Mouse (Mus musculus): ENCODE measurements around the gene Nfatc3.

Nfatc3 gene

GRCm38 (mm10) chr8:106126055-106126454, 67.4 kb downstream of the Nfatc3 start:
- no peak for DNase-seq (ENCODE audit: low spot score in 2 of 2)

GRCm38 (mm10) chr8:106127054-106127453, 68.4 kb downstream of the Nfatc3 start:
- DNase-seq (ENCODE audit: low spot score in 2 of 2) = no peak

- DNase-seq (ENCODE audit: low spot score in 2 of 2) = no peak
These were observed 69.3 kb downstream of the Nfatc3 start for GRCm38 (mm10) chr8:106127882-106128410.

GRCm38 (mm10) chr8:106129232-106129930, 70.7 kb downstream of the Nfatc3 start:
- DNase-seq (ENCODE audit: low spot score in 2 of 2) = no peak

GRCm38 (mm10) chr8:106129997-106130396, 71.4 kb downstream of the Nfatc3 start:
- no peak for DNase-seq (ENCODE audit: low spot score in 2 of 2)

GRCm38 (mm10) chr8:106130505-106130904, 71.9 kb downstream of the Nfatc3 start:
- DNase-seq (ENCODE audit: low spot score in 2 of 2) = no peak

GRCm38 (mm10) chr8:106131021-106131420, 72.4 kb downstream of the Nfatc3 start:
- no peak for DNase-seq (ENCODE audit: low spot score in 2 of 2)

GRCm38 (mm10) chr8:106131488-106132222, 73.0 kb downstream of the Nfatc3 start:
- no peak for DNase-seq (ENCODE audit: low spot score in 2 of 2)

- no peak for DNase-seq (ENCODE audit: low spot score in 2 of 2)
These were observed 73.7 kb downstream of the Nfatc3 start for GRCm38 (mm10) chr8:106132356-106132755.

- no peak for DNase-seq (ENCODE audit: low spot score in 2 of 2)
These were observed 74.9 kb downstream of the Nfatc3 start for GRCm38 (mm10) chr8:106133526-106133925.

- no peak for DNase-seq (ENCODE audit: low spot score in 2 of 2)
These were observed 75.3 kb downstream of the Nfatc3 start for GRCm38 (mm10) chr8:106133946-106134345.

GRCm38 (mm10) chr8:106134751-106135571, 76.3 kb downstream of the Nfatc3 start:
- no peak for DNase-seq (ENCODE audit: low spot score in 2 of 2)

- DNase-seq (ENCODE audit: low spot score in 2 of 2) = no peak
These were observed 77.0 kb downstream of the Nfatc3 start for GRCm38 (mm10) chr8:106135672-106136071.

- DNase-seq (ENCODE audit: low spot score in 2 of 2) = no peak
These were observed 77.8 kb downstream of the Nfatc3 start, which contains the start of gene Esrp2 for GRCm38 (mm10) chr8:106136156-106137130. Esrp2 (minus strand) TSS chr8:106136974.

GRCm38 (mm10) chr8:106137218-106137905, 78.7 kb downstream of the Nfatc3 start:
- DNase-seq (ENCODE audit: low spot score in 2 of 2) = no peak

GRCm38 (mm10) chr8:106137906-106138477, 79.4 kb downstream of the Nfatc3 start:
- DNase-seq (ENCODE audit: low spot score in 2 of 2) = no peak

GRCm38 (mm10) chr8:106138616-106139015, 80.0 kb downstream of the Nfatc3 start:
- DNase-seq (ENCODE audit: low spot score in 2 of 2) = no peak

- no peak for DNase-seq (ENCODE audit: low spot score in 2 of 2)
These were observed 81.6 kb downstream of the Nfatc3 start for GRCm38 (mm10) chr8:106140191-106140590.

GRCm38 (mm10) chr8:106140769-106141168, 82.1 kb downstream of the Nfatc3 start:
- peak; percentile 82 to 84 for DNase-seq (ENCODE audit: low spot score in 2 of 2)

- no peak for DNase-seq (ENCODE audit: low spot score in 2 of 2)
These were observed 86.7 kb downstream of the Nfatc3 start for GRCm38 (mm10) chr8:106145331-106145730.

Data from natural killer cell, adult 2 months (primary cell).